Mouse (Mus musculus) telencephalon, adult 2 months (tissue): ENCODE measurements around the gene Atp6v1fnb.

Source experiments
- DNase-seq: peaks from one replicate; pipeline ENCODE4 v3.0.0-alpha.2; 2011; ENCODE audit warnings: low read depth, low spot score

Gene Atp6v1fnb

DNA sequence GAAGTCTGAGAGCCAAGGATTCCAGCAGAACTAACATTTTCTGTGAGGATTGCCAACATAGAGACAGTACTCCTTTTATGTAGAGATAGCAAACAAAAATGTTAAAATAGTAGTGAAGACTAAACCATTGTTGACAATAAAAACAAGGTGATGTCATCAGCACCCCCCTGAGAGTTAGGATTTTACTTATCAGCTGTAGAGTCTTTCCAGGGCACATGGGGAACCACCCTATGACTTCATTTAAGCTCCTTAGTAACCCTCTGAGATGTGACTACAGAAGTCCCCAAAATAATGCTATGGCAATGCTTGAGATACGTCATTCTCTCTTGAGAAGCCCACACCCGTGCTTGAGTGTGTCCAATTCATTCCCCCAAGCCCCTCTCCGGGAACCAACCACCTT lies 7.8 kb upstream of the Atp6v1fnb start:
- no peak for DNase-seq

- DNase-seq = peak; percentile 96
These were observed 3.5 kb upstream of the Atp6v1fnb start, which contains the start of gene Atp6v1f for GRCm38 (mm10) chr6:29467583-29468354. Gene Atp6v1f (plus strand): TSS chr6:29467718.

DNA sequence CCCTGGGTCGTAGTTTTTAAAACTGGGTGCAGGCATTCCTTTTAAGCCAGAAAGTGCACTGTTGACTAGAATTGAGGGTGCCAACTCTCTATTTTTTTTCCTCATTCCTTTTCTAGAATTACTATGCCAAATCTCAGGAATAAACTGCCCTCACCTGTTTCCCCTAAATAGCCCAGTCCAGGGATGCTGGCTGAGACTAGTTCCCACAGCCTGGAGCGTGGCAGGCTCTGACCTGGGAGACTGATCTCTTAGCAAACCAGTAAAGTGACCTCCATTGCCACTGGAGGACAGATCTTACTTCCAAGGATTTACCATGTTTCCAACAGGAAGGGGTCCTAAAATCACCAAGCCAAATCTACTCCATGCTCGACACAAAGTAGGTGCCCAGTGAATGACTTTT lies 2.4 kb upstream of the Atp6v1fnb start:
- no peak for DNase-seq

- peak; percentile 67 for DNase-seq
These were observed 2.9 kb downstream of the Atp6v1fnb start for GRCm38 (mm10) chr6:29473941-29474691.

DNA sequence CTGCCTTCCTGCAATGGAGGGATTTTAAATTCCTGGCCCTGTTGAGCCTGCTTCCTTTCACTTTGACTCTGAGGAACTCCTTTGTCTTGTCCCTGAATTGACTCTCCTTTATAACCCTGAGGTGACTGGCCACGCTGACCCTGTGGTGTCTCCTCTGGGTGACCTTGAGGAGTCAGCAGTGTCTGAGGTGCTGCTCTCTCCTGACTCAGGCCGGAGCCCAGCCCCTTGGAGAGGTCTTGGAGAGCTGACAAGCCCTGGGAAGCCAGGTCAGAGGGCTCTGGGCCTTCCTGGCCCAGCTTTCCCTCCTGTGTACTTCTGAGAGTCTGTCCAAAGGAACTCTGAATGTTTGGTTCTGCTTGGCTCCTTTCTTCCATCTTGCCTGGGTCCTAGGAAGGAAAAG lies 3.5 kb downstream of the Atp6v1fnb start:
- no peak for DNase-seq

DNA sequence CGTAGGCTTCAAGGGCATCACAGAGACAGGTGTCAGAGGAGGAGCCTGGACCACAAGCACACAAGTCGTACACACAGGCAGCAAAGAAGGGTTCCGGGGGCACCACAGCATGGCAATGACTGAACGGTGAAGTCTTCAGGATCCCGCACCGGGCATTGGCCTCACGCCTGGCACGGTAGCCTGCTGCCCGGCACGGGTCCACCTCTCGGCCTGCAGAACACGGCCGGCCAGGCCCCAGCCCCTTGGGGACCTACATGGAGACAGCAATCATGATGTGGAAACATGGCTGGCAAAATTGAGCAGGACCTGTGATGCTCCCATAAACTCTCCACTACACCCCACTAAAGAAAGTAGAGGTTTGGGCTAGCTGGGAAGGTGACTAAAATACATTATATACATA lies 11.5 kb downstream of the Atp6v1fnb start:
- no peak for DNase-seq

DNA sequence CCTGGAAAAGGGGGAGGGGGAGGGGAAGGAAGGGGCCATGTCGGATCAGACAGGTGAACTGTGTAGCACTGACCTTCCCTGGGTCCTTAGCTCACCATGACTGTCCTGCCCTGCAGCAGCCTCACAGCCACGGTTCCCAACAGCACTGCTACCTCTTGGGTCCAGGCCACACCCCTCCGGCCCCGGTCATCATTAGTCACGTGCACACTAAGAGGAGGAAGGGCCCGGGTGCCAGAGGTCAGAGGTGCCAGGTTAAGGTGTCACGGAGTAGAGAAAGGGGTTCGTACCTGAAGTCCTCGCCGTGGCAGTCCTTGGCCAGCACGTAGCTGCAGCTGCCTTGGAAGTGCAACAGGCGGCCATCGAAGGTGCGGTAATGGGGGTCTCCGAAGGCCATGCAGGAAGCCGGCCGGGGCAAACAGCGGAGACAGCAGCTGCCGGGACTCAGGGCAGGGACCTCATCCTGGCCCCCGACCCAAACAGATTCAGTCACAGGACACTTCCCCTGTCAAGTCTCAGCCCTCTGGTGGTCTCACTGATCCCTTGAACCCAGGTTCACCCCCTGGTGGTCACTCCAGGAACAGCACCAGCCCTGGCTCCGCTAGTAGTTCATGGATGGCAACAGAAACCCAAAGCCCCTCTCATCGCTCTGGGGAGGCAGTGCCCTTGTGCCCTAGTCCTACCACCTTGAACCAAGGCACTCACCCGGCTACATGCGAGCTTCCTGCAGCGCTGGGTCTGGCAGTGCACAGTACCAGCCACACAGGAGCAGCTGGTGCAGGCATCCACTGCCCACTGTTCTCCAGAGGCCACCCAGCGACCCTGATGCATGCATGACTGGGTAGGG lies 13.7 kb downstream of the Atp6v1fnb start:
- DNase-seq = no peak

DNA sequence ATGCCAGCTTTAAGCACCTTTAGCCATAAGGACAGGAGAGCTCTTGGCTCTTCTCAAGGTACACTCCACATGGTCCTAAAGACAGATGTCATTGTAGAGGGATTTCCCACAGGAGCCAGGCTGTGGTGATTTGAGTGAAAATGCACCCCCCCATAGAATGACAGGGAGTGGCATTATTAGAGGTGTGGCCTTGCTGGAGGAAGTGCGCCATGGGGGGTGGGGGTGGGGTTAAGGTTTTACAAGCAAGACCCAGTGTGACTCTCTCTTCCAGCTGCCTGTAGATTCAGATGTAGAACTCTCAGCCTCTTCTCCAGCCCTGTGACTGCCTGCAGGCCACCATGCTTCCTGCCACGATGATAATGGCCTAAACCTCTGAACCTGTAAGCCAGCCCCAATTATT lies 14.7 kb downstream of the Atp6v1fnb start:
- no peak for DNase-seq

DNA sequence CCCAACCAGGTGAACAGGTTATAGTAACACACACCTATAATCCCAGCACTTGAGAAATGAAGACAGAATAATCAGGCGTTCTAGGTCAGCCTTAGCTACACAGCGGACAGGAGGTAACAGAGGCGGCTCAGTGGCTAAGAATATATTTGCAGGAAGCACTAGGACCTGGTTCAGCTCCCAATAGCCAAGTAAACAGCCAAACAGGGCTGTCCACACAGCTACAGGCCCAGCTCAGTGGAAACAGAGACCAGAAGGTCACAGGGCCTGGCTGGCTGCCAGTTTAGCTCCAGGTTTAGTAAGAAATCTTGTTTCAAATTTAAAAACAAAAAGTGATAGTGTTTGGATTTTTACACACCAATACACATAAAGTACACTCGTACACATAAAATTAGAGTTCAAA lies 22.9 kb downstream of the Atp6v1fnb start:
- no peak for DNase-seq

- no peak for DNase-seq
These were observed 25.0 kb downstream of the Atp6v1fnb start for GRCm38 (mm10) chr6:29496270-29496669.

DNA sequence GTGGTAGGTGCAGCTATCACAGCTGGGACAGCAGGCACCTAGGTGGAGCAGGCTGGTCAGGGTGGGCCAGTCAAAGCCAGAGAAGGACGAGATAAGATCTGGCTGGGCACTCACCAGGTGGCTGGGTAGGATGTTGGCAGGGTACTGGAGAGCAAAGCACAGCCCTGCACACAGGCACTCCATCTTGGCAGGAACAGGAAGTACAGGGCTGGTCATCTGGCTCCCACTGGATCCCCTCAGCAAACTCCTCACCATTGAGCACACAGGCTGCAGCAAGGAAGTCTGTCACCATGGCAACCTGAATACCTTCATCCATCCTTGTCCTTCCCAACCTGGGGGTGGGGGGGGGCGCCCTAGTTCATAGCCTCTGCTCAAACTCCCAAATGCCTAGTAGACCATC lies 26.6 kb downstream of the Atp6v1fnb start:
- DNase-seq = no peak

DNA sequence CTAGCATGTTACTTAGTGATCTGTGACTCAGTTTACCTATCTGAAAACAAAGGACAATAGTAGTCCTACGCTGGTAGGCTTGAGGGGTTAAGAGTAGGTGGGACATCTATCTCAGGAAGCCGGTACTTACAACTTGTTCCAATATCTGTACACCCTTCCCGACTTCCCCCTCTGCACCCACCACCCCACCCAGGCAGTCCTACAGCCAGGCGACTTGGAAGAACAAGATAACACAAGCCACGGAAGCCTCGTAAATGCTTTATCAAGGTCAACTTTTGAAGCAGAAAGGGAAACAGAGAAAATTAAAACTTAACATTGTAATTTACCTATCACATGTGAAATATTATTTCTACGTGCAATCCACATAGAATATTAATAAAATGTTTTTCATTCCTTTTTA lies 28.9 kb downstream of the Atp6v1fnb start:
- no peak for DNase-seq

- no peak for DNase-seq
These were observed 29.6 kb downstream of the Atp6v1fnb start for GRCm38 (mm10) chr6:29500810-29501209.

DNA sequence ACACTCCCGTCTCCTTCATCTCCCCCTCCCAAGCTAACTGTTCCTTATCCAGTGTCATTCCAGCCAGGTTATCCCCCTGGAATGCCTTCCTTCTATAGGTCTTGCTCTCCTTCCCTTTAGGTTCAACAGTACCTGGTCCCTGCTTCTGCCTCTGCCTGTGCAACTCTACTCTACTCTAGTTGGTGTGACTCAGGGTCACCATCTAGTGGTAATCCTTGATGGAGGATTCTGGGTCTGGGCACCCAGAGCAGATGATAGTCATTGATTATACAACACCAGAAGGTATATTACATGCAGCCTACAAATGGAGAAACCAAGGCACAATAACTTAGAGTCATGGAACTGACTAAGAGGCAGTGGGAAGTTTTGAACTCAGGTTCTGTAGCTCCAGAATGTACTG lies 30.4 kb downstream of the Atp6v1fnb start:
- DNase-seq = no peak

DNA sequence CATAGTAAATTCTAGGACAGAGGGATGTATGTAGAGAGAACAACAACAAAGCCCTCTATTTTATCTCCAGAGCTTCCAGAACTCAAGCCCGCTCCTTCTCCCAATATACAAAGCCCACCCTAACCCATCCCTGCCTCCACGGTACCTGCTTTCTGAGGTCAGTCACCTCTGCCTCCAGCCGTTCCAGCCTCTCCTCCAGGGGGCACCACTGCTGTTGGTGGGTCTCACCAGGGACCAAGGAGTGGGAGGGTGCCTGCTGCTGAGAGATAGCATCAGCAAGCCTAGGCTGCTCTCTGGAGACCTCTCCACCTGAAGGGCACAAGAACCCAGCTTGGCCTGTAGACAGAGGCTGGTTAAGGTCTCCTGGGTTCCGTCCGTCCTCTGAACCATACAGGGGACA lies 34.3 kb downstream of the Atp6v1fnb start:
- DNase-seq = no peak

GRCm38 (mm10) chr6:29506834-29507233 lies 35.6 kb downstream of the Atp6v1fnb start:
- no peak for DNase-seq

- DNase-seq = no peak
These were observed 36.4 kb downstream of the Atp6v1fnb start, which contains the start of gene Kcp for GRCm38 (mm10) chr6:29507447-29508309. Gene Kcp (minus strand): TSS chr6:29507952.

GRCm38 (mm10) chr6:29509086-29509485 lies 37.8 kb downstream of the Atp6v1fnb start:
- no peak for DNase-seq

GRCm38 (mm10) chr6:29513284-29513683 lies 42.0 kb downstream of the Atp6v1fnb start:
- DNase-seq = no peak

GRCm38 (mm10) chr6:29517139-29517538 lies 45.9 kb downstream of the Atp6v1fnb start:
- DNase-seq = no peak
